Mouse (Mus musculus): Measurements from ENCODE around the gene Tle3.

DNA sequence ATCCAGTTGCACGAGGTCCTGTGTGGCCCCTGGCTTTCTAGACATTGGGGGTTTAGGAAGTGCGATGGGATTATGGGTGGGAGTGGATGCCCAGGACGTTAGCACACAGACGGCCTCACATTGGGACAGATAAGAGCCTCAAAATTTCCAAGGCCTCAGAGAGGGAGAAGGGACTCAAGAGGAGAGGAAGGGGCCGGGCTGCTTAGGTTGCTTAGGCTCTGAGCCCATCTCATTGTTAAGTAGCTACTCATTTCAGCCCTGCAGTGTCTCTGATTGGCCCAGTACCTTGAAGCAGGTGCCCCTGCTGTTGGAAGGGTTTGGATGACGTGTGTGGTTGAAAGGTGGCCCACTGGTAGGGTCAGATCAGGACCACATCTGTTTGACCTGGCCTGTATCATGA, 11.9 kb downstream of the Tle3 start:
- TF ChIP-seq CTCF (IDR thresholded peaks at IDR 0.05; ENCODE audit: borderline replicate concordance, extremely low read depth, insufficient read depth, insufficient read length): no peak
- TF ChIP-seq POLR2A (IDR thresholded peaks at IDR 0.05; ENCODE audit: borderline replicate concordance, extremely low read depth, insufficient read depth, insufficient read length, poor library complexity, severe bottlenecking): no peak

Measured in brain, embryonic 14.5 days (tissue).